Mouse (Mus musculus) cerebellum, postnatal 25 days (tissue): ENCODE measurements around the gene Mov10.
"Not testable (repeated sequence)": the region's sequence is repeated elsewhere in the genome, so short reads cannot be mapped to it uniquely, and the experiment has no call there.

Source experiments
- DNase-seq, 2 experiments: peaks; one replicate each; pipeline ENCODE4 v3.0.0; 2021; ENCODE audit warnings: mixed read lengths in 2 of 2

The Mov10 gene

DNA sequence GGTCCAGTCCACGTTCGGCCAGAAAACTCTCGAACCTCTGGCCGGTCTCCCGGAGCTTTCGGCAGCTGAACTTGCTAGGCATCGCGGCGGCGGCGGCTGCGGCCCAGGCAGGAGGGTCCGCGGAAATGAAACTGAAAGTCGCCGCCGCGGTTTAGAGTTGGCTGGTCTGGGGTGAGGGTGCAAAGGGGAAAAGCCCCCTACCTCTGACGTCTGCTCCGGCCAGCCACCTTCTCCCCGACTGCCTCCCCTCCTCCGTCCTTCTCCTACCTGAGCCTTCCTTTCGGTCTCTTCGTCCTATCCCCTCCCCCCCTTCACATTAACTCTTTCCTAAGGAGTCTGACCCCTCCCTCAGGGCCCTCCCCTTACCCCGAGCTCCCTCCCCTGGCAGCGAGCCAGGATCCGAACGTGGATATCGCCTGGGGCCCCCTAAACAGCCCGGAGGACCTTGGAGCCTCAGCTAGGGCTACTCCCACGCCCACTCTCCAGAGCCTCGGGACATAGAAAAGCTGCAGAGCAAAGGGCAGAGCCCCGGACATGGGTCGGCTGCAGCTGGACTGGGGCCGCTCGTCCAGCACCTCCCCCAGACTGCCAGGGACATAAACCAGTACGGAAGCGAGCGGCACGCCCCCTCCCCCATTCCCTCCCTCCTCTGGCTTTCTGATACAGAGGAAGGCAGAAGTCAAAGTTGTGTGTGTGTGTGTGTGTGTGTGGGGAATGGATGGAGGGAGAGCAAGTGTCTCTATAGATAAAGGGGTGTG lies at the start of gene Mov10:
Mov10 (minus strand) TSS at position 573 of the 758 bp plus-strand sequence.
- peak; percentile 22 to 47 for DNase-seq

GRCm38 (mm10) chr3:104866674-104867073 lies 48.3 kb upstream of the Mov10 start:
- not testable (repeated sequence) for DNase-seq

GRCm38 (mm10) chr3:104865341-104865788 lies 47.0 kb upstream of the Mov10 start:
- DNase-seq = no peak

- DNase-seq = peak; percentile 93
Measured at GRCm38 (mm10) chr3:104864651-104865340, 46.4 kb upstream of the Mov10 start.

DNA sequence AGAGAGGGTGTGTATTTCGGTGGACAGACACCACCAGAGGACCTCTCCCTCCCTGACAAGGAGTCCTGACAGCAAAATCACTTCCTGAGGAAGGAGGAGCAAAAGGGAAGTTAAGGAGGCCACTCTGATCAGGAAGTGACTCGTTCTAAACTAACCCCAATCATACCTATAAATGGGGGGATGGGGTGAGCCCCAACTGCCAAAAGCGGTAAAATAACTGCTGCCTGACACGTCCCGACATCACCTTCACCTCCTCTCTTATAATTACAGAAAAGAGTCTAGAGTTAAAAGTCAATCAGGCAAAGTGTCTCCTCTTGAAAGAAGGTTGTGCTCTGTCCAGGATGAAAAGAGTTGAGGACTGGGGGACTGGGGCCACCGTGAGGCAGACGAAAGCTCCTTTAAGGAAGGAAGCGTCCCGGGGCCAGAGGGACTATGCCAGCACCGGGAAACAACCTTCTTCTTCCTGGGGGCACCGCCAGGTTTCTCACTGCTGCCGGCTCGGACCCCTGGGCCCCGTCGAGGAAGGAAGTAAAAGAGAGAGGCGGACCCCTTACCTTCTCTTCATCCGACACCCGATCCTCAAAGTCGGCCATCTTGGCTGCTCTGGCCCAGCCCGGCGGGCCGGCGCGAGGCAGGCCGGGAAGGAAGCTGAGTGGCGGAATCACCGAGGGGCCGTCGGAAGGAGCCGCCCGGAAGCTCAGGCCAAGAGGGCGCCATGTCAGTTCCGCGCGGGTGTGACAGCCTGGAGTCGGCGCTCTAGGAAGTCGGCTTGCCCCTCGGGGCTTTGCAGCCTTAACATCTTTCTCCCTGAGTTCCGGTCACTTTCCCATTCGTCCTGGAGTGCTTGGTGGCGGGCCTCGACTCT lies 45.7 kb upstream of the Mov10 start, which contains the start of the genes St7l and Capza1:
St7l (plus strand) TSS at position 220 of the 865 bp plus-strand sequence.
Capza1 (minus strand) TSS at position 720 of the 865 bp plus-strand sequence.
- peak; percentile 91 to 93 for DNase-seq

DNA sequence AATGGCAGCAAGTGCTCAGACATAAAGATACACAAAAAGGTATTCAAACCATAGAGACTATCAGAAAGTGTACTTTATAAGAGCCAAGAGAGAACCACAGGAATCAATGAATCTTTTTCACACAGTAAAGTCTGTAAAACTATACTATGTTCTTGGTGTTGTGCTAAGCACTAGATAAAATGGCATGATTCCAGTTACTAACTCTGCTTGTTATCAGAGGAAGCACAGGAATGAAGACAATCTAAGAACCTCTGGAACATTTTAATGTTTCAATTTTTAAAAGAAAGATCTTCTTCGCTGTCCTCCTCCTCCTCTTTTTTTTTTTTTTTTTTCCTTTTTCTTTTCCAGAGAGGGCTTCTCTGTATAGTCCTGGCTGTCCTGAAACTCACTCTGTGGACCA lies 40.2 kb upstream of the Mov10 start:
- no peak for DNase-seq

DNA sequence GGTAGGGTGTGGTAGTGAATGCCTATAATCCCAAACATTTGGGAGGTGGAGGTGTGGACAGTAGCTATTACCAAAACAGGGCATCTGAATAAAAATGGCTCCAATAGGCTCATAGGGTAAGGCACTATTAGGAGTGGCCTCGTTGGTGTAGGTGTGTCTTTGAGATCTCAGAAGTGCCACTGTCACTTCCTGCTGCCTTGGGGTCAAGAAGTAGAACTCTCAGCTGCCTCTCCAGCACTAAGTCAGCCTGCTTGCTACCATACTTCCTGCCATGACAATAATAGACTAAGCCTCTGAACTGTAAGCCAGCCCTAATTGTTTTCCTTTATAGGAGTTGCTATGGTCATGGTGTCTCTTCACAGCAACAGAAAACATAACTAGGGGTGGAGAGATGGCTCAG lies 37.7 kb upstream of the Mov10 start:
- DNase-seq = no peak

DNA sequence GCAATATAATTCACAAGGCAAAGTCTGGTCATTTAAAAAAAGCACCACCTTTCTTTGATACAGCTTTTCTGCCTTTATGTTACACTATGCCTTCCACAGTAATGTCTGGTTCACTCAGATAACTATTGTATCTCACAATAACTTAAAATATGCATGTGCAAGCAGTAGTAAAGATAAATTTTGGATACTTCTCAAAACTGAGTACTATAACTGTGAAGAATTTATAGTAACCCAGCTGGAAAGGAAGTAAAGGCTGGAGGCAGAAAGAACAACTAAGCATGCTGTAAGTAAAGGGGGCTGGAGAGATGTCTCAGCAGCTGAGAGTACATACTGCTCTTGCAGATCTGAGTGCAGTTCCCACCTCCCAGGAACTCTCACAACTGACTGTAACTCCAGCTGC lies 36.5 kb upstream of the Mov10 start:
- no peak for DNase-seq

GRCm38 (mm10) chr3:104854465-104854864 lies 36.1 kb upstream of the Mov10 start:
- DNase-seq = no peak

DNA sequence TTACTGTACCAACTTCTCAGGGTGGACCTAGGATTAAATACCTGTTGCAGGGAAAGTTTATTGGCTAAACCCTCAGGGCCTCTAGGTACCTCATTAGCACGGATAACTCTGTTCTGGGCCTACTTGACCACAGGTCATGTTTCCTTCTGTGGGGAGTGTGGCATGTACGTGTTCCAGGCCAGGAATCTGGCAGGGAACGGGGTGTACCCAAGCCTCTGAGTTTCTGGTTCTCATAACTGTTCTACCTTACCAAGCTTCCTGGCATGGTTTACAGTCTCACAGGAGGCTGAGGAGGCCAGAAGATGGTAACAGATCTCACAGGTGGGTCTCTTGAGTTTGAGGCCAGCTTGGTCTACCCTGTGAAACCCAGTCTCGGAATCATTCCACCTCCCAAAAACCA lies 28.2 kb upstream of the Mov10 start:
- DNase-seq = no peak

DNA sequence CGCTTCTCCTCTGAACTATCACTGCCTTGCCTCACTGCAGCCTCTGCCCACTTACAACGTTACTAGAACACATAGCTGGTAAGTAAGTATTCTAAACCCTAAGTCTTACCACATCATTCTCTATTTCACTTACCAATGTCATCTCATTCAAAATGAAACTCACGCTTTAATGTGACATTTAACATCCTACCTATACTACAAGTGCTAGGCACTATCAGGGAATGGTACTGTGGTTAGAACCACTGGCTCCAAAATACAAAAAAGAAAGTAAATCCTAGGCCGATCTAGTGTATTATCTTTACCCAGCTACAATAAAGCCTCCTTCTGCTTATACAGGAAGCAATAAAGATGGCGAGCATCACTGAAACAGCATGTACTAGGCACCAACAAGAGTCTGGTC lies 22.7 kb upstream of the Mov10 start:
- DNase-seq = no peak

DNA sequence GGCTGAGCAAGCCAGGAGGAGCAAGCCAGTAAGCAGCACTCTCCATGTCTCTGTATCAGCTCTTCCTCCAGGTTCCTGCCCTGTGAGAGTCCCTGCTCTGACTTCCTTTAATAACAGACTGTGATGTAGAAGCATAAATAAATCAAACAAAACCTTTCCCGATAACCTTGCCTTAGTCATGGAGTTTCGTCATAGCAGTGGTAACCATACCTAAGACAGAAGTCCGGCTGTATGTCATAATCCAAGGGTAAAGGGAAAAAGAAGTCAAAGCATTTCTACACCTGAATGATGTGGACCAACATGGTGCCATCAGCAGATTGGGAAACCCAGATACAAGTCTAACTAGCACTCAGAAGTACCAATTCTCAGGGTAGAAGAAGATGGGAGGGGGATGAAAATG lies 17.4 kb upstream of the Mov10 start:
- DNase-seq = no peak

- no peak for DNase-seq
Measured at GRCm38 (mm10) chr3:104822413-104822812, 4.0 kb upstream of the Mov10 start.

DNA sequence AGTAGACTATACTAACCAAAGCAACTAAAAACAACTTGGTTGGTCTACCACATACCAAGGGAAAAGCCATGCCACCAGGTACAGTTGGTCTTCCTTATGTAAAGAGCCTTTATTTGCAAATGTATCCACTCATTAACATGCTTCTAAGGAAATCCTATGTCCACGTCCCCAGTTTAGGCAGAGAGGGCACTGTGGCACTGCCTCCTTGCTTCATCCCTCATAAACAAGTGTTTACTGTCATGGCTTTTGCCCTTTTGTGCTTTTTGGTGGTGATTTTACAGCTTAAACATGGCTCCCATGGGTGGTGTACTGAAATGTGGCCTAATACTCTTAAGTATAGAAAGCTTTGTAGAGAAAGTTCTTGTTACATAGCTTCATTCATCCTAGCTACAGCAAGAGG lies 2.1 kb upstream of the Mov10 start:
- no peak for DNase-seq

- no peak for DNase-seq
Measured at GRCm38 (mm10) chr3:104818749-104819134, 379 bp upstream of the Mov10 start.

GRCm38 (mm10) chr3:104817481-104817990 lies 827 bp downstream of the Mov10 start:
- peak; percentile 43 to 47 for DNase-seq

DNA sequence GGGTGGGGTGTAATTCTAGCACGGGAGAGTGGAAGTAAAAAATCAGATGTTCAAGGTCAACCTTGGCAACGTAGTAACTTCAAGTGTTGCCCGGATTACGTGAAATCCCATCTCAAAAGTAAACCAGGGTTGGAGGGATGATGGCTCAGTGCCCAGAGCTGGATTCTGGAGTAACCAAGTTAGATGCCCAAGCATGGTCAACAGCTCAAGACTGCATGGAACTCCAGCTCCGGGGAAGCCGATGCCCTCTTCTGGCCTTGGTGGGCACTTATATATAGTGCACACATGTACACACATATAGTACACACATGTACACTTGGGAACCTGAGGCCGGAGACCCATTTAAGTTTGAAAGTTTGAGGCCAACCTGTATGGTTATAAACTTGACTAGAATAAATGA lies 2.2 kb downstream of the Mov10 start:
- no peak for DNase-seq

GRCm38 (mm10) chr3:104815346-104815745 lies 3.0 kb downstream of the Mov10 start:
- no peak for DNase-seq

- DNase-seq = no peak
Measured at GRCm38 (mm10) chr3:104814746-104815145, 3.6 kb downstream of the Mov10 start.

DNA sequence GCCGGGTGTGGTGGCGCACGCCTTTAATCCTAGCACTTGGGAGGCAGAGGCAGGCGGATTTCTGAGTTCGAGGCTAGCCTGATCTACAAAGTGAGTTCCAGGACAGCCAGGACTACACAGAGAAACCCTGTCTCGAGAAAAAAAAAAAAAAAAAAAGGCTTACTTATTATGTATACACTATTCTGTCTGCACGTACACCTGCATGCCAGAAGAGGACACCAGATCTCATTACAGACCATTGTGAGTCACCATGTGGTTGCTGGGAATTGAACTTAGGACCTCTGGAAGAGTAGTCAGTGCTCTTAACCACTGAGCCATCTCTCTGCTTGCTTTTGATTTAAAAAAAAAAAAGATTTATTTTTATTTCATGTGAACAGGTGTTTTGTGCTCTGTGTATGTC lies 5.1 kb downstream of the Mov10 start:
- DNase-seq = not testable (repeated sequence)

GRCm38 (mm10) chr3:104812254-104812653 lies 6.1 kb downstream of the Mov10 start:
- DNase-seq = no peak

DNA sequence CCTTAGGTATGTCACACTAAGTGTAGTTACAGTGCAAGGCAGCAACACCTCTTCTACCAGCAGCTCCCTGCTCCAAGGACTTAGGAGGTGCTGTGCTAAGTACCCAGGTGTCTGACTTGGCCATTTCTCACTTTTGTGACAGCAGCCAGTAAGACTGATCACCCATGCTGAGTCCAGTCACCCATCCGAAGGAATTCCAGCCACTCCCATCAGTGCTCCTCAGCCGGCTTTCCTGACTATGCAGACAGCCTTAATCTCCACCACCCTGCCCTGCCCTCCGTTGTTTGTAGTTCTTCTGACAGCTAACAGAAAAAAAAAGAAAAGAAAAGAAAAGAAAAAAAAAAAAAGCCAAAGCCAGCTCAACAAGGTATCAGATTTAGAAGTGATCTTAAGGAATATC lies 6.6 kb downstream of the Mov10 start:
- DNase-seq = no peak

DNA sequence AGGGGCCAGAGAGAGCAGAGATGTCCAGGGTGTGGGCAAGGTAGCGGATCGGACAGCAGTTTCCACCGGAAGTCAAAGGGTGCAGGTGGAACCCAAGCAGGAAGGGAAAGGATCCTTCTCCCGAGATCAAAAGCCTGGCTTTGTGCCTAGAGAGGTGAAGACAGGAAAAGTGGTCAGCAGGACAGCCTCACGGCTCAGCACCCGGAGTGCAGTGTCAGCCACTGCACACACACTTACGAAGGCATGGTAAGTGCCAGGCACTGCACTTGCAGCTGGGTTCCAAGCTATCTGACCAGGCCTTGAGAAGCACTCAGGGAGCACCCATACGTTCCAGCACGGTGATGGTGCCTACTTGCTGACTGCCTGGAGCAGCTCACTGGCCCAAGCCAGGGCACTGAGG lies 12.8 kb downstream of the Mov10 start:
- no peak for DNase-seq
